Mouse (Mus musculus) c-Kit-negative CD71-positive TER-119-positive erythroid progenitor cells, embryonic 14.5 days (primary cell): ENCODE measurements around the gene Wscd2.

ENCODE experiments used
- DNase-seq: peaks from one replicate; pipeline ENCODE4 v3.0.0-alpha.2; 2013; ENCODE audit warnings: low read depth, low spot score

Gene Wscd2

GRCm38 (mm10) chr5:113485584-113486162, 4.5 kb upstream of the Wscd2 start:
- no peak for DNase-seq

GRCm38 (mm10) chr5:113487879-113488278, 2.3 kb upstream of the Wscd2 start:
- DNase-seq: no peak

GRCm38 (mm10) chr5:113489617-113490016, 516 bp upstream of the Wscd2 start:
- no peak for DNase-seq

GRCm38 (mm10) chr5:113490467-113491260, 531 bp downstream of the Wscd2 start:
- no peak for DNase-seq

- no peak for DNase-seq
Observed at GRCm38 (mm10) chr5:113491552-113491951, 1.4 kb downstream of the Wscd2 start.

GRCm38 (mm10) chr5:113491988-113492387, 1.9 kb downstream of the Wscd2 start:
- DNase-seq: no peak

GRCm38 (mm10) chr5:113492417-113493035, 2.4 kb downstream of the Wscd2 start:
- DNase-seq: no peak

- no peak for DNase-seq
Observed at GRCm38 (mm10) chr5:113493997-113494396, 3.9 kb downstream of the Wscd2 start.

GRCm38 (mm10) chr5:113496926-113497325, 6.8 kb downstream of the Wscd2 start:
- DNase-seq: no peak

- DNase-seq: no peak
Observed at GRCm38 (mm10) chr5:113499421-113499820, 9.3 kb downstream of the Wscd2 start.

- no peak for DNase-seq
Observed at GRCm38 (mm10) chr5:113503276-113503675, 13.1 kb downstream of the Wscd2 start.

GRCm38 (mm10) chr5:113504654-113505053, 14.5 kb downstream of the Wscd2 start:
- no peak for DNase-seq

GRCm38 (mm10) chr5:113506065-113506464, 15.9 kb downstream of the Wscd2 start:
- DNase-seq: no peak

GRCm38 (mm10) chr5:113506779-113507178, 16.6 kb downstream of the Wscd2 start:
- no peak for DNase-seq

- DNase-seq: no peak
Observed at GRCm38 (mm10) chr5:113509167-113509566, 19.0 kb downstream of the Wscd2 start.

GRCm38 (mm10) chr5:113513640-113514039, 23.5 kb downstream of the Wscd2 start:
- no peak for DNase-seq

GRCm38 (mm10) chr5:113514062-113514461, 23.9 kb downstream of the Wscd2 start:
- DNase-seq: no peak

- DNase-seq: no peak
Observed at GRCm38 (mm10) chr5:113516119-113516872, 26.2 kb downstream of the Wscd2 start.

- no peak for DNase-seq
Observed at GRCm38 (mm10) chr5:113516873-113517336, 26.8 kb downstream of the Wscd2 start.

- DNase-seq: no peak
Observed at GRCm38 (mm10) chr5:113517387-113517786, 27.3 kb downstream of the Wscd2 start.

- no peak for DNase-seq
Observed at GRCm38 (mm10) chr5:113521037-113521436, 30.9 kb downstream of the Wscd2 start.

GRCm38 (mm10) chr5:113538826-113539225, 48.7 kb downstream of the Wscd2 start:
- DNase-seq: no peak
